ENCODE assay signal across 10 mouse cellular contexts in the genomic region with DNA sequence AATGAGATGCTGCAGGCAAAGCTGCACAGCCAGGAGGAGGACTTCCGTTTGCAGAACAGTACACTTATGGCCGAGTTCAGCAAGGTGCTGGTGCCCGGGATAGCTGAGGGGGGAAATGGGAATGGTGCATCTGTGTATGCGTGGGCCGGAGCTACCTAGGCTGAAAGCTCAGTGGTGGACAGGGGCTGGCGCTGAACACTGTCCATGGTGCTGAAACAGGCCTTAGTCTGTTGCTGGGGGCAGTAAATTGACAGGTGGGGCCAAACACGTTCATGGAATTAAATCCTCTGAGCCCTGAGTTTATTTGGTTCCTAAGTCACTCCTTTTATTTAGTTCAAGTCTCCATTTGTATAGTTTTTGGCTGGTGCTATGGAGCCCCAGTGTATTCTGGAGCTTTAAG. TPM values are rescaled to one million over a fixed set of nuclear protein-coding genes. Genes with fewer than 3 reads are reported as not detected.
DNase-seq lines count a peak whose midpoint lies in the region; ATAC-seq and TF ChIP-seq lines count a peak whose summit lies in the region.
"Had no signal": no experiment of that assay in that cellular context is flagged by ENCODE, and none has a peak within 500 bp of the region (broad histone marks: within the 10 kb centered on the region; RNA-seq: fewer than 3 reads in every experiment).

No protein-coding gene starts in this region.

- peak; percentile 26 for DNase-seq in gastrocnemius, adult 2 months
- no peak for DNase-seq in gastrocnemius, postnatal 36 days
- DNase-seq in urinary bladder, postnatal 14 days (ENCODE audit: low spot score): peak; percentile 14
- DNase-seq in urinary bladder, adult 18-20 months (ENCODE audit: low spot score in 2 of 2): no peak
- DNase-seq in lung, embryonic 14.5 days: peak; percentile 77
- no peak for DNase-seq in right cerebral cortex, postnatal 36 days (ENCODE audit: low spot score in 2 of 2)
- no peak for DNase-seq in left cerebral cortex, adult 11 months (ENCODE audit: low spot score)
- DNase-seq in right cerebral cortex, postnatal 10 days (ENCODE audit: low spot score in 2 of 2): no peak
- DNase-seq: cerebellum, postnatal 10 days had no signal

- H3K9me3 ChIP-seq in lung, embryonic 14.5 days (ENCODE audit: low read depth, low read length): no peaks in the 10 kb centered on the region
- H3K9me3 ChIP-seq: midbrain, embryonic 12.5 days had no signal

- no peak overlapping the region for H3K4me2 ChIP-seq in lung, embryonic 14.5 days
- H3K4me2 ChIP-seq: midbrain, embryonic 12.5 days had no signal

- H3K4me3 ChIP-seq in gastrocnemius, adult 2 months: no peak overlapping the region
- H3K4me3 ChIP-seq in lung, embryonic 14.5 days (ENCODE audit: low read depth, low read length): no peak overlapping the region
- H3K4me3 ChIP-seq: midbrain, embryonic 12.5 days had no signal

- no peaks in the 10 kb centered on the region for H3K4me1 ChIP-seq in lung, embryonic 14.5 days (ENCODE audit: insufficient read depth)

- no peak for TF ChIP-seq CTCF in gastrocnemius, adult 2 months (IDR thresholded peaks at IDR 0.05)
- no peak for TF ChIP-seq CTCF in lung, embryonic 14.5 days (IDR thresholded peaks at IDR 0.05; ENCODE audit: low read depth)

- no peaks in the 10 kb centered on the region for H3K27me3 ChIP-seq in lung, embryonic 14.5 days (ENCODE audit: insufficient read depth, low read length)
- H3K27me3 ChIP-seq: midbrain, embryonic 12.5 days had no signal

- intact Hi-C loops in gastrocnemius, adult 2 months (cut with DNase I): no loop called here
- intact Hi-C loops in gastrocnemius, postnatal 36 days (cut with DNase I): no loop called here

- peaks cover 7% of the 10 kb centered on the region; the same call in 1 of the 2 replicates for H3K36me3 ChIP-seq in lung, embryonic 14.5 days (ENCODE audit: insufficient read depth)

- WGBS in lung, embryonic 14.5 days: 14% methylated on average over 7 of the region's 7 CpGs

- H3K27ac ChIP-seq in gastrocnemius, adult 2 months: no peak overlapping the region
- H3K27ac ChIP-seq in lung, embryonic 14.5 days (ENCODE audit: low read depth): no peak overlapping the region
- H3K27ac ChIP-seq: midbrain, embryonic 12.5 days had no signal

- no peak overlapping the region for H3K9ac ChIP-seq in lung, embryonic 14.5 days
- H3K9ac ChIP-seq: midbrain, embryonic 12.5 days had no signal

- ATAC-seq in lung, embryonic 14.5 days (ENCODE audit: insufficient read depth): no peak

RNA-seq across cellular contexts. Expression of gene Gripap1, which starts 5.5 kb away (rescaled TPM):
- total RNA-seq in gastrocnemius, adult 2 months (2021): 10 to 100 TPM; 16.7 to 22.8 TPM
- 10 to 100 TPM; 17.3 to 19.2 TPM for total RNA-seq in gastrocnemius, postnatal 36 days (2021)
- 30.7 and 34.1 TPM in 2 replicates for polyA plus RNA-seq in lung, embryonic 14.5 days (2014; fragmentation: Nextera tagmentation; extraction: Ambion mirVana)

RNA-seq across cellular contexts. Expression of gene Kcnd1, which starts 27.1 kb away (rescaled TPM):
- total RNA-seq in gastrocnemius, adult 2 months (2021): under 1 TPM; 0.15 to 0.22 TPM
- total RNA-seq in gastrocnemius, postnatal 36 days (2021): under 1 TPM; 0.15 to 0.20 TPM
- 1.6 and 2.0 TPM in 2 replicates for polyA plus RNA-seq in lung, embryonic 14.5 days (2014; fragmentation: Nextera tagmentation; extraction: Ambion mirVana)

RNA-seq across cellular contexts. Expression of gene Tfe3, which starts 32.7 kb away (rescaled TPM):
- total RNA-seq in gastrocnemius, adult 2 months (2021): 10 to 100 TPM; 10.9 to 11.1 TPM
- 1 to 10 TPM; 8.0 to 8.1 TPM for total RNA-seq in gastrocnemius, postnatal 36 days (2021)
- 21.7 and 22.5 TPM in 2 replicates for polyA plus RNA-seq in lung, embryonic 14.5 days (2014; fragmentation: Nextera tagmentation; extraction: Ambion mirVana)

RNA-seq across cellular contexts. Expression of gene Ccdc120, which starts 44.3 kb away (rescaled TPM):
- under 1 TPM; 0.28 to 0.75 TPM for total RNA-seq in gastrocnemius, adult 2 months (2021)
- 1 to 10 TPM in 1 of 2 experiments, under 1 TPM in 1; 0.81 to 1.2 TPM for total RNA-seq in gastrocnemius, postnatal 36 days (2021)
- 22.7 and 25.3 TPM in 2 replicates for polyA plus RNA-seq in lung, embryonic 14.5 days (2014; fragmentation: Nextera tagmentation; extraction: Ambion mirVana)

RNA-seq across cellular contexts. Expression of gene Otud5, which starts 46.1 kb away (rescaled TPM):
- total RNA-seq in gastrocnemius, adult 2 months (2021): 10 to 100 TPM; 15.6 to 19.1 TPM
- total RNA-seq in gastrocnemius, postnatal 36 days (2021): 10 to 100 TPM; 14.6 to 16.6 TPM
- 29.9 and 31.7 TPM in 2 replicates for polyA plus RNA-seq in lung, embryonic 14.5 days (2014; fragmentation: Nextera tagmentation; extraction: Ambion mirVana)

Comparison
In these comparisons a context has a peak if more than half of its experiments do, and no peak if none do; other contexts are left out.
1. DNase-seq: peak in gastrocnemius, adult 2 months (single experiment), urinary bladder, postnatal 14 days (single experiment) and lung, embryonic 14.5 days (single experiment); none in gastrocnemius, postnatal 36 days (0 of 2), urinary bladder, adult 18-20 months (0 of 2), right cerebral cortex, postnatal 36 days (0 of 2), left cerebral cortex, adult 11 months (single experiment) and right cerebral cortex, postnatal 10 days (0 of 2).